Mouse (Mus musculus): ENCODE data around the gene Med18.
A peak's percentile ranks its signal among the peaks of the same experiment; 100 is the strongest.
"Not testable (repeated sequence)": the region's sequence is repeated elsewhere in the genome, so short reads cannot be mapped to it uniquely, and the experiment has no call there.

Med18 gene

DNA sequence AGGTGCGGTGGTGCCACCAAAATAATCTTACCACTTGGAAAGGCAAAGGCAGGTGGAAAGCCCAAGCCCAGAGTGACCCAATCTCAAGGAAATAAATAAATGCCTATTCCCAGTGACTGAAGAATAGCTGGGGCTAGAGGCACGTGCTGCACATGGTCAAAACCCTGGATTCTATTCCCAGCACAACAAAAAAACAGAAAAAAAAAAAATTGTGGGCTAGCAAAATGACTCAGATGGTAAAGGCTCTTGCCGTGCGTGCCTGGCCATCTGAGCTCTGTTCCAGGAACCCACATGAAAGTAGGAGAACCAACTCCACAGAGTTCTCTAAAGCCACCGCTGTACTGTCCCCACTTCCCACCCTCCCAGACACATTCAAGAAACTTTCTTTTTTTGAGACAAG is 43.2 kb downstream of the Med18 start:
- no peak for DNase-seq

DNA sequence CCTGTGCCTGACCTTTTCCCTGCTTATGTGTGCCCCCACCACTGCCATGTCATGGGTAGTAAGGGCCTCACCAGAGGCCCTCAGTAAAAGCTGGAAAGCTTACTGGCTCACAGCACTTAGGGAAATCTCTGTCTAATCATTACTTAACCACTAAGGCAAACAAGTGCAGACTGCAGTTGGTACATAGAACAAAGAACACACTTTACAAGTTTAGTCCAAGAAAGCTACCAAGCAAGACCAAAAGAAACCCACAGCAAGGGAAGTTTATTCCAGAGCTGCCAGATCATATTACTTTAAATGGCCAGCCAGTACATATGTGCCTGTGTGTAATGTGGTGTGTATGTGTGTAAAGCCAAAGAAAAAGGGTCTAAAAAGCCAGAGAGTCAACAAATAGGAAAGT is 47.8 kb downstream of the Med18 start:
- DNase-seq, result no peak

DNA sequence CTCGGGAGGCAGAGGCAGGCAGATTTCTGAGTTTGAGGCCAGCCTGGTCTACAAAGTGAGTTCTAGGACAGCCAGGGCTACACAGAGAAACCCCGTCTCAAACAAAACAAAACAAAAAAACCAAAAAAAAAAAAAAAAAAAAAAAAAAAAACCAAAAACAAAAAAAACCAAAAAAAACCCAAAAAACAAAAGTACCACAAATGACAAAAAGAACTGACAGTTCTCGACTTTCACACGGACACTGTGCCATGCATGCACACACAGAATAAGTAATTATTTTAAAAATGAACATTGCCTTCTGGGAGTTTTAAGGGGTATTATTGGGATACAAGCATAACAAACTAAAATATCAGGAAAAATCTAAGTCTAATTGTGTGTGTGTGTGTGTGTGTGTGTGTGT is 50.5 kb downstream of the Med18 start:
- not testable (repeated sequence) for DNase-seq

DNA sequence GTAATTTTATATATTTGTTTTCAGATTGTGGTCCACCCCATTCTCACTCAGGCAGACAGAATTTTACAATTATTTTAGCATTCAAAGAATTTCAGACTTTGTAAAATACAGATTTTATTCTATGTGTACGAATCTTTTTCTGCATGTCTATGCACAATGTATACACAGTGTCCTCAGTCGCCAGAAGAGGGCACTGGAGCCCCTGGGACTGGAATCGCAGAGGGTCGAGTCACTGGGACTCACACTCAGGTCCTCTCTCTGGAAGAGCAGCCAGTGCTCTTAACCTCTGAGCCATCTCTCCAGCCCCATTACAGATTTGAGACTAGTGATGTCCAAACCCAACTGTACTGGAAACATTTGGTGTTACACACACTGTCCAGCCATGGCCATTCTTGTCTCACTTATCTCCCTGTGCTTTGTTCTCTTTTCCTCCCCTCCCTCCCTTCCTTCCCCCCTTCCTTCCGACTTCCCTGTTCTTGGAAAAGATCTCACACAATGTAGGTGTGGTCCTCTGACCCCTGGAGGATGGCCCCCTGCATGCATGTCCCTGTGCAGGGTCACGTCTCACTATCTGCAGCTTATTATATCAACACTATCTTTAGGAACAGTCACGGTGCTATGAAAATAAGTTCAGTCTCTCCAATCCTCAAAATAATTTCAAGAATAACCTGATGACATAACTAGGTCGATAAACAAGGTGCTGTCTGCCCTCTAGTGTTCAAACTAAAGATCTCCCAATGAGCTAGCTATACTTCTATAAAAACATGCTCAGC is 52.2 kb downstream of the Med18 start:
- DNase-seq, result peak; percentile 35 to 40

DNA sequence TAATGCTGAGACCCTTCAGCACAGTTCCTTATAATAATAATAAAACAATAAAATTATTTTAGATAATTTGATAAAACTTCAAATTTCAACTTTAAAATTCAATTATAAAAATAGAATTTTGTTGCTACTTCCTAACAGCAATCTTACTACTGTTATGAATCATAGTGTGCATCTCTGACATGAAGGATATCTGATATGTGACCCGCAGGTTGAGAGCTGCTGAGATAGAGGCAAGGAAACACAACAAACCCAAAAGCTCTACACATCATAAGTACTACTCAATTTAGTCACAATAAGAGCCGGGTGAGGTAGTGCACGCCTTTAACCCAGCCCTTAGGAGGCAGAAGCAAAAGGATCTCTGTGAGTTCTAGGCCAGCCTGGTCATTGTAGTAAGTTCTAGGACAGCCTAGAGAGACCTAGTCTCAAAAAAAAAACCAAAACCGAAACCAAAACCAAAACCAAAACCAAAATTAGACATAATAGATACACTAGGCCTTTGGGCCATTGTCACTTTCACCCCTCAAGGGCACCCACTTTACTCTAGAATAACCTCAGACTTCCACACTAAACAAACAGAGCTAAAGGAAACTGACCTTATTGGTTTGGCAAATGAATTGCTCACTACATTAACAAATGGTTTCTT is 54.0 kb downstream of the Med18 start:
- DNase-seq, result no peak
